Mouse (Mus musculus) liver, embryonic 14.5 days (tissue): Measurements from ENCODE around the gene Scml4.

ENCODE experiments used
- CTCF ChIP-seq: IDR thresholded peaks from 2 replicates; pipeline ENCODE4 v1.5.1; 2016; ENCODE audit warnings: antibody characterized with exemption, low read depth, control low read depth
- EP300 ChIP-seq: IDR thresholded peaks from 2 replicates; pipeline ENCODE4 v1.6.1; 2016; ENCODE audit warnings: antibody characterized with exemption, low read depth

- TF ChIP-seq CTCF (no peak), EP300 (no peak)
Observed at GRCm38 (mm10) chr10:42830007-42830406, 30.2 kb upstream of the Scml4 start.
